Mouse (Mus musculus) hindbrain, embryonic 15.5 days (tissue): ENCODE measurements around the gene Gm49355. TPM values are rescaled to one million over a fixed set of nuclear protein-coding genes. Genes with fewer than 3 reads are reported as not detected.

ENCODE experiments used
- ATAC-seq: fragments of 200-750 bp; cut with Nextera tagmentation; 2 replicates; pipeline ENCODE4 v1.8.0; 2017; ENCODE audit warnings: low read depth, moderate number of reproducible peaks, moderate TSS enrichment; ENCODE audit not compliant: low FRiP score
- H3K27ac ChIP-seq: fragments of 300-500 bp; sonication (generic); replicated peaks from 2 replicates; pipeline ENCODE4 v1.5.1; 2015; ENCODE audit warnings: mild to moderate bottlenecking, inconsistent platforms
- H3K27me3 ChIP-seq: fragments of 300-500 bp; sonication (generic); 2 replicates; pipeline ENCODE4 v1.6.1; 2015; ENCODE audit warnings: control low read depth, inconsistent platforms
- H3K36me3 ChIP-seq: fragments of 300-500 bp; sonication (generic); 2 replicates; pipeline ENCODE4 v1.6.1; 2015; ENCODE audit warnings: control low read depth, inconsistent platforms
- H3K4me1 ChIP-seq: fragments of 300-500 bp; sonication (generic); replicated peaks from 2 replicates; pipeline ENCODE4 v1.6.1; 2015; ENCODE audit warnings: control low read depth, inconsistent platforms
- H3K4me2 ChIP-seq: fragments of 300-500 bp; sonication (generic); 2 replicates; pipeline ENCODE4 v1.6.1; 2015; ENCODE audit warnings: moderate library complexity, mild to moderate bottlenecking, inconsistent platforms
- H3K4me3 ChIP-seq: fragments of 300-500 bp; sonication (generic); 2 replicates; pipeline ENCODE4 v1.5.1; 2015; ENCODE audit warnings: mild to moderate bottlenecking, inconsistent platforms
- H3K9ac ChIP-seq: fragments of 300-500 bp; sonication (generic); 2 replicates; pipeline ENCODE4 v1.6.1; 2015; ENCODE audit warnings: inconsistent platforms
- H3K9me3 ChIP-seq: fragments of 300-500 bp; sonication (generic); 2 replicates; pipeline ENCODE4 v1.6.1; 2016; ENCODE audit warnings: control low read depth, inconsistent platforms
- WGBS: fragments of 180-500 bp; shearing (Covaris S2); methylation state at CpG from one replicate; pipeline ENCODE4 v1.1.7; 2015; 5-methylcytosine and 5-hydroxymethylcytosine counted together
- polyA plus RNA-seq: library from polyadenylated mRNA; unstranded; fragments of >200 nt; fragmentation: Nextera tagmentation; extraction: Ambion mirVana; gene quantifications from 2 replicates; pipeline ENCODE4 v1.2.1, GENCODE M21; 2015

The Gm49355 gene
- polyA plus RNA-seq, 1 experiment from 2014 or later, result 0.06 TPM

DNA sequence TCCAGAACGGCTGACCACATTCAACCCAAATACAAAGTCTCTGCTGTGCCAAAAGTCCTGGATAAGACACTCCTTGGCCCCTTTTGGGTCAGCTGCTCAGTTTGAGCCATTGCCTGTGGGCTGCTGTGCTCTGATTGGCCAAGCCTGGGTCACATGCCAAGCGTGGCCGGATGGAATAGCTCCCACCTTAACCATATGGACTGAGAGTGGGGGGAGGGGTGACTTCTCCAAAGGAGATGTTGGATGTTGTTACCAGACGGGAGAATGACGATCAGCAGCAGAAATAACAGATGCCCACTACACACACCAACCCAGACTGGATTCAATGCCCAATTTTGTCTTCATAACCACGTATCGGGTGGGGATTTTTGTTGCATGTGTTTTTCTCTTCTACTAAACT is 51.1 kb downstream of the Gm49355 start:
- Histone ChIP-seq H3K9me3 (no peaks in the 10 kb centered on the region), H3K27me3 (peaks cover 77% of the 10 kb centered on the region), H3K4me3 (no peak overlapping the region), H3K4me2 (no peak overlapping the region), H3K36me3 (no peaks in the 10 kb centered on the region), H3K4me1 (peaks cover 6% of the 10 kb centered on the region; the same call in 1 of the 2 replicates), H3K27ac (no peak overlapping the region), H3K9ac (no peak overlapping the region)
- WGBS, result 49% methylated on average over 7 of the region's 7 CpGs
- ATAC-seq, result no peak

DNA sequence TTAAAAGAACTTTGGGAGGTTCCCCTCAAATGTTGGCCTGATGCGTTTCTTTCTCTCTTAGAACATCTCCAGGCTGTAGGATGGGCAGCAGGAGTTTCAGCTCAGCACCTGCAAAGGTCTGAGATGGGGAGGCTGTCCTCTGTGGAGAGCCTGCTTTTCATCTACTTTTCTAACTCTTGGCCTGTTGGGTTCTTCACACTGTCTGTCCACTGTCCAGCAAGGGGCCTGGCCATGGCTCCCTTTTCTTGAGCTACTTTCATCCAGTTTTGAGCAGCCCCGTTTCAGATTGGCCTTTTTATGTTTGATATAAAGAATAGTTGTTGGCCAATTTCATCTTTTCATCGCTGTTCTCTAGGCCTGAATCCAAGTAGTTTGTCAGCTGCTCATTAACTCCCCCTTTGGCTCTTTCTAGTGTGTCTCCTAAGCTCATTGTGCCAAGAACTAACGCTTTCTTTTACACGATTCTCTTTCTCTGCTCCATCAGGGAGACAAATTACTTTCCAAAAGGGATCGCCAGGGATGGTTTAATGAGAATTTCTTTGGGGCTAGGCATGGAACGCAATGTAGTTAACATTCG is 53.7 kb downstream of the Gm49355 start:
- Histone ChIP-seq H3K4me3 (no peak overlapping the region), H3K4me2 (no peak overlapping the region), H3K27me3 (peaks cover 85% of the 10 kb centered on the region), H3K27ac (no peak overlapping the region), H3K9ac (no peak overlapping the region), H3K4me1 (peaks cover 6% of the 10 kb centered on the region), H3K9me3 (no peaks in the 10 kb centered on the region), H3K36me3 (no peaks in the 10 kb centered on the region)
- no peak for ATAC-seq
- 5% methylated on average over 8 of the region's 8 CpGs for WGBS

DNA sequence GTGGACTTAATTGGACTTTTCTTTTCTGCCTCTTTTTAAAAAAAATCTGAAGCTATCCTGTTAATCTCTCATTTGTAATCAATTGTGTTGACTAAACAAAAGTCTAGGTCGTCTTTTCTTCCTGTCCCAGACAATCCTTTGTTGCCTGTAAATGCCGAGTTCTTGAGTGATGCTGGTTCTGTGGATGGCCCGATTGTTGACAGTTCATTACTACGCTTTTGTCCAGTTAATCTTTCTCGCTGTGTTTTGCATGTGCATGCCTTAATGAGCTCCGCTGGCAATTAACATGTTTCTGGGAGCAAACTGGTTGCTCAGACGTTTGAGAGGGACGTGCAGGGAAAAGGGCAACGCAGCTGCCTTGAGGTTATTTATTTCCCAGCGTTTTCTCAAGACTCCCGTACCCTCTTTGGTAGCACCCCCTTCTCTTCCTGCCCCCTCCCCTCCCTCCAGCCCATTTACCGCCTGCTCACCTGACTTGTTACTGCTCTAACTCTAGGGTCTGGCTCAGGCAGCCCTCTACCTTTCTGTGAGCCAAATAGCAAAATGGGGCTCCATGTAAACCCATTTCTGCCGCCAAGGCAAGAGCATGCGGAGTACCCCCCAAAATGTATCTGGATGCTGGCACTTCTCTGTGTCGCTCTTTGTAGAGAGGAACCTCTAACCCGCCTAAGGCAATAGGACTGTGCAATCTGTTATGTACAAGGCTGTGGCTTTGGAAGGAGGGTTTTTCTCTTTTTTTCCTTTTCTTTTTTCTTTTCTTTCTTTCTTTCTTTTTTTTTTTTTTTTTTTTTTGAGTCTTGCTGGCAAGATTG is 54.4 kb downstream of the Gm49355 start:
- Histone ChIP-seq H3K27me3 (peaks cover 85% of the 10 kb centered on the region), H3K36me3 (no peaks in the 10 kb centered on the region), H3K9me3 (no peaks in the 10 kb centered on the region), H3K4me3 (no peak overlapping the region), H3K4me1 (peaks cover 6% of the 10 kb centered on the region), H3K9ac (no peak overlapping the region), H3K4me2 (no peak overlapping the region; the same call in 1 of the 2 replicates), H3K27ac (no peak overlapping the region)
- peak; percentile 52 for ATAC-seq
- under 1% methylated on average over 16 of the region's 16 CpGs for WGBS

DNA sequence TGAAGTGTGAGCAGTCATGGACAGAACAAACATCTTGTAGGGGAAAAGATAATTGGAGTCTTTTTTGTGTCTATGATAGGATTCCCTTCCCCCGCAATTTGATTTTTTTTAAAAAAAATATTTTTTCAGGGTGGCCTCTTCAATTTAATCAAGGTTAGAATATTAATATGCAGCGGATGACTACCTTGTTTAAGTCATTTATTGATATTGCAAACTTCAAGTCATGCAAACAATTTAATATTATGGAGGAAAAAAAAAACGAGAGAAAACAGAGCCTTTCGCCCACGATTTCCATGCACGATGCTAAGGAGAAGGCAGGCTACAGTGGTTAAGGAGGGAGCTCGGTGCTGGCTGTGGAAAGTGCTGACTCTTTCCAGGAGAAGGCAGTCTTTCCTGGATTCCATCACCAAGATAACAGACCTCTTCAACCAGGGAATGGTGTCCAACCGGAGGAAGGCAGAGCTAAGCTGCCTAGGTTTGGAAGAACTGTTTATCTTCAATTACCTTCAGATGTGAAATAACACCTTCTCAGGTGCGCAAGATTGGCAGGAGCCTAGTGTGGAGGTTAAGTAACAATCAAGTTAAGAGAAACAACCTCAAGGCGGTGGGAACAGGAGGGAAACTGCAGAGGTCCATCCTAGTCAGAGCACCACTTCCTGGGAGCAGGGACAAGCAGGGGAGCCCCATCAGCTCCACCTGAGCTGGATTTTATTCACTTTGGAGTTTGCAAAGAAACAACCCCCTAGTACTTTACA is 55.2 kb downstream of the Gm49355 start:
- ATAC-seq, result no peak
- H3K4me1 ChIP-seq, result peaks cover 6% of the 10 kb centered on the region
- H3K36me3 ChIP-seq, result no peaks in the 10 kb centered on the region
- no peak overlapping the region for H3K4me3 ChIP-seq
- H3K27me3 ChIP-seq, result peaks cover 82% of the 10 kb centered on the region
- no peak overlapping the region for H3K27ac ChIP-seq
- H3K9me3 ChIP-seq, result no peaks in the 10 kb centered on the region
- no peak overlapping the region for H3K9ac ChIP-seq
- H3K4me2 ChIP-seq, result no peak overlapping the region
- WGBS, result 1% methylated on average over 10 of the region's 10 CpGs

DNA sequence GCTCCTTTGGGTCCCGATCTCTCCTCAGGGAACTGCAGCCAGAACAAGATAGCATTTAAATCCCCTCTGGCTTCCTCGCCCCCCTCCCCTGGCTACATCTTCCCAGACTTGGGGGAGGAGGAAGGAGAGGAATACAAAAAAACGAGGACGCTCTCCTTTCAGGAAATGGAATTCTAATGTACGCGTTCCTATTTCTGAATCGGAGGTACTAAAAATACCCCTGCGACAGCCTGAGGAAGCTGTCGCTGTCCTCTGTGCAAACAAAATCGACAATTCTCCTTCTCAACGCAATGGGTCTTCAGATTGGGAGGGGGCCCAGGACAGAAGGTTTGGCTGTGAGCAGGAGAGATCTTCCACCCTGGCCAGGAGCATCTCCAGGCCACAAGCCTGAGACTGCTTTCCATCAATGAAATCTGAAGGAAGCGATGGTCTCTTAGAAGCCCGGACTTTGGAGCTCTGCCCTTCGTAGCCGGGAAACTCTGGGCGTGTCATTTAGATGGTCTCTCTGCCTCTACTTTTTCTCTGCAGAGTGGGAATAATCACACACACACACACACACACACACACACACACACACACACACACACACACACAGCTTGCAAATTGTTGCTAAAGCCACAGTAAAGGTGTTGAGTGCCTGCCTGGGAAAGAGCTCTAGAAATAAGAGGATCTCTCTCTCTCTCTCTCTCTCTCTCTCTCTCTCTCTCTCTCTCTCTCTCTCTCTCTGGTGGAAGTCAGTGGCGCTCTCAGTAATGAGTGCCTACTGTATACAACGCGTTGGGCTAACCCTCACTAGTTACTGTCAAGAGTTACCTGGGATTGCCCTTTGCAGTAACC is 56.7 kb downstream of the Gm49355 start:
- Histone ChIP-seq H3K4me1 (peaks cover 15% of the 10 kb centered on the region), H3K4me3 (no peak overlapping the region), H3K27me3 (peaks cover 82% of the 10 kb centered on the region), H3K27ac (no peak overlapping the region), H3K9ac (no peak overlapping the region), H3K36me3 (no peaks in the 10 kb centered on the region), H3K4me2 (no peak overlapping the region), H3K9me3 (no peaks in the 10 kb centered on the region)
- no peak for ATAC-seq
- WGBS, result 1% methylated on average over 19 of the region's 19 CpGs

DNA sequence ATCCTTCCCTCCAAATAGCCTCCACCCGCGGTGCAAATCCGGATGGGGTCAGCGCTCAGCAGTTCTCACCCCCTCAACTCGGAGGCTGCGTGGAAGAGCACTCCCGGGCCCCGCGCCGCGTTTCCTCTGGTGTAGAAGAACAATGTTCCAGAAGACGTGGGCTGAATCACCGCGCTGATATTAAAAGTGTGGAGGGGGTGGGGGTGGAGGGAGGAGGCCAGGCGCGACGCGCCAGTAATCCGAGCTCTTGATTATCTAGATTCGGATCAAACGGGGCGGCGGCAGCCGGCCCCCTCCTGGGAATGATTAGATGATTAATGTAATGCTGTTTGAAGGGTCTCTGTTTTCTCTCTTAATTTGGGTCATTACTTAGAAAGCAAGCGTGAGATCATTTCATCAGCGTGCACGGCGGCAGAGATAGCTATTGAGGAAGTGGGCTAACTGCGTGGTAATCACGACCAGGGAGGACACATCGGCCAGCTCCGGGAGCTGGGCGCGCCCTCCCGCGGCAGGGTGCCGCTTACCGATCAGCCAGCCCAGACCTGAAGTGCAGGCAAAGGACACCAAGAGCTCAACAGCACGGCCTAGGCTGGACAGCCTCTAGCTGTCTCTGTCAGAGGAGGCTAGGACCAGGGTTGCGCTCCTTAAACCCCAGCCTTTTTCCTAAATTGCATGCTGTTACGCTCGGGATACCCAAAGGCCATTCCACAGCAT is 57.5 kb downstream of the Gm49355 start:
- Histone ChIP-seq H3K27ac (no peak overlapping the region), H3K4me3 (no peak overlapping the region), H3K4me2 (peak overlapping the region; percentile 13), H3K36me3 (no peaks in the 10 kb centered on the region), H3K4me1 (peaks cover 23% of the 10 kb centered on the region), H3K9ac (no peak overlapping the region), H3K9me3 (no peaks in the 10 kb centered on the region), H3K27me3 (peaks cover 82% of the 10 kb centered on the region)
- WGBS, result under 1% methylated on average over 42 of the region's 42 CpGs
- no peak for ATAC-seq

DNA sequence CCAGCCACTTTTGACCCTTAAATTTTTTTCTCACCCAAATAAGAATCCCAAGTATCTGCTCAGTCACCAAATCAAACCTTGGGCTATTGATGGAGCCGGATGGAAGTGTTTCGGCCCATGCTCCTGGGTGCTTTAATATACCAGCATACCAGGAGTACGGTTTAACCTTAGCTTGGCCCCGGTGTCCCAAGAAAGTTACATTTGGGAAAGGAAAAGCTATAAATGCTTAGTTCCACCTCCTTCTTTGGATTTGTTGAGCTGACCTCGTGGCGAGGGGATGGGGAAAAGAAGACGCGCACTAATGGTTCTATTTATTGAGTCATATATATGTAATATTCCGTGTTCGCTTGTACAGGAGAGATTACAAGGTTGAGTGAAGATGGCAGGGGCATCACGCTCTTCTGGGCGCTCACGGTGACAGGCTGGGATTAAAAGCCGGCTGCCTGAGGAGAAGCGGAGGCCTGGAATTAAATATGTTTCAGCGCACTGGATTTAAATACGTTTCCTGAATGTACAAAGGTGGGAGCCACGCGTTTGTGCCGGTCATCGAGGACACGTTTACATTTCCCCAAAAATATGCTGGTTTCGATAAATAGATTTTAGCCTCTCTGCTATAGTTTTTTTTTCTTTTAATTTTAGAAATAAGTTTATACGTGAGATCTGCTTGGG is 58.1 kb downstream of the Gm49355 start:
- no peak for ATAC-seq
- peaks cover 80% of the 10 kb centered on the region for H3K27me3 ChIP-seq
- H3K9me3 ChIP-seq, result no peaks in the 10 kb centered on the region
- peaks cover 24% of the 10 kb centered on the region for H3K4me1 ChIP-seq
- 2% methylated on average over 24 of the region's 24 CpGs for WGBS
- H3K27ac ChIP-seq, result no peak overlapping the region
- no peak overlapping the region for H3K9ac ChIP-seq
- H3K4me2 ChIP-seq, result no peak overlapping the region
- H3K4me3 ChIP-seq, result no peak overlapping the region
- H3K36me3 ChIP-seq, result no peaks in the 10 kb centered on the region

DNA sequence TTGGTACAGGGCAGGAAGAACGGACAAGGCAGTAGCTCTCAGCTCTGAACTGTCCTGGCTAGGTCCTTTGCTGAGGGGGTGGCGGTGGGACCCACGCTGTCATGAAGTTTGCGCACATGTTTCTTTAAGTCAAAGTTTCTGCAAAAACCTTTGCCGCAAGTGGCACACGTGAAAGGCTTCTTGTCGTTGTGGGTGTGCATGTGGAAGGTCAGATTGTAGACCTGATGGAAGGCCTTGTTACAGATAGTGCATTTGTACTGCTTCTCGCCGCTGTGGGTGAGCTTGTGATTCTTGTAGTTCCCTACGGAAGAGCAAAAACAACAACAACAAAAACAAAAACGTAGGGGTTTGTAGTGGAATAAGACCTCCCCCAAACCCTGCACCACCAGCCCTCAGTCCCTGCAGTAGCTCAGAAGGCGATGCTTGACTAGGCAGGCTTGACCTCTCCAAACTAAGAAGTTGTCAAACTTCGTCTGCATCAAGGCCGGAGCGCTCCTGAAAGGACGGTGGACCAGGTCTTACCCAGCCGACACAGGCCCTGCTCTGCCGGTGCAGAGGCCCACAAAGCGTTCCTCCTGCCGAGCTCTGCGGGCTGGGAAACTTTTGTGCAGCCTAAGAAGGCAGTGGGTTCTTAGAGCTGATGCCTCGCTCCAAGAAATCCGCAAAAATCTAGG is 58.8 kb downstream of the Gm49355 start:
- Histone ChIP-seq H3K4me2 (no peak overlapping the region), H3K36me3 (no peaks in the 10 kb centered on the region), H3K4me3 (no peak overlapping the region), H3K9me3 (no peaks in the 10 kb centered on the region), H3K27me3 (peaks cover 80% of the 10 kb centered on the region), H3K9ac (no peak overlapping the region), H3K27ac (no peak overlapping the region), H3K4me1 (peaks cover 24% of the 10 kb centered on the region)
- 2% methylated on average over 23 of the region's 23 CpGs for WGBS
- ATAC-seq, result no peak

DNA sequence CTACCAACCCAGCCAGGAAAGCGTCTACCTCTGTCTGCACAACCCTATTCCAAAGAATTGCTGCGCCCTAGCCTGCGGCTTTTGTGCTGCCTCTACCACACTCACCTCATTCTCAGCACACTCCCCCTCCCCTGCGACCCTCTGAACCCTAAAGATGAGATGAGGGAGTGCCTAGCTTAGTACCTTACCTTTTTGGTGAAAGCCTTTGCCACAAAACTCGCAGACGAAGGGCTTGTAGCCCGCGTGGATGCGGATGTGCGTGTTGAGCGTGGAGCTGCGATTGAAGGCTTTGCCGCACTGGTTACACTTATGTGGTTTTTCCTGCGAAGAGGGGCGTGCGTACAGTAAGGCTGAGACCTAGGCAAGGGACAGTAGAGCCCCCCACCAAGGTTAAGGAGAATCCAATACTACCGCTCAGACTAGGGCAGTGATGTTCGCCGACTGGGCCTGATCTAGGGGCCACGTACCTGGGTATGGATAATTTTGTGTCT is 59.7 kb downstream of the Gm49355 start:
- Histone ChIP-seq H3K27me3 (peaks cover 81% of the 10 kb centered on the region), H3K9me3 (no peaks in the 10 kb centered on the region), H3K36me3 (no peaks in the 10 kb centered on the region), H3K4me2 (no peak overlapping the region), H3K4me3 (no peak overlapping the region), H3K9ac (no peak overlapping the region), H3K4me1 (peaks cover 18% of the 10 kb centered on the region), H3K27ac (no peak overlapping the region)
- 2% methylated on average over 20 of the region's 20 CpGs for WGBS
- ATAC-seq, result no peak

DNA sequence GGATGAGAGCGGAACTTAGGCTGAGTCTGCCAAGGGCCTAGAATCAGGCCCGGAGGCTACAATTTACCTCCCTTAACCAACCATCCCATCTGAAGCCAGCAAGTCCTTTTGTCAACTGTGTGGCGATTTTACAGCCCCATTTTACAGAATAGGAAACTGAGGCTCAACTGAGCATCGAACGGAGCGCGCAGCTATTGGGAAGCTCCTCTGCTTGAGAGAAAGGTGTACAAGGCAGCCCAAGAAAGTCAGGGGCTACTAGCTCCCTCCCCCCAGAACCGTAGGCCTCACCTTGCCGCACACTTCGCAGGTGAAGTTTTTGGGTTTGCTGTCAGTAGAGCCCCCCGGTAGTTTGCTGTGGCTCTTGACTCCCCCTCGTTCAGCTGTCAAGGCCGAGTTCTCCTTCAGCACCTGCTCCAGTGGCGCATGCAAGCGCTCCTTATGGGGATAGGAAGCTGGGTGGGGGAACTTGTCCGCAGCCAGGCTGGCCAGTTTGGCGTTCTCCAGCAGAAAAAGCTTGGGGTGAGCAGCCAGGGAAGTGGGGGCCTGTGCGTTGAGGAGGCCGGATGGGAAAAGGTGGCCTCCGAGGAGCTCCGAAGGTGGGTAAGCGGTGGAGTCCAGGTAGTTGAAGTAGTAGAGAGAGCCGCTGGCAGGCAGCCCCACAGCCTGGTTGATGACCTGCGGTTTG is 60.4 kb downstream of the Gm49355 start:
- Histone ChIP-seq H3K4me3 (0 out of 2 replicates have a peak overlapping the region, but pooled peaks have one; percentile 5), H3K4me1 (peaks cover 18% of the 10 kb centered on the region), H3K36me3 (no peaks in the 10 kb centered on the region), H3K27ac (no peak overlapping the region), H3K4me2 (peak overlapping the region; percentile 21; the same call in 1 of the 2 replicates), H3K27me3 (peaks cover 84% of the 10 kb centered on the region), H3K9ac (no peak overlapping the region), H3K9me3 (no peaks in the 10 kb centered on the region)
- 1% methylated on average over 23 of the region's 24 CpGs for WGBS
- no peak for ATAC-seq
